Mouse (Mus musculus): ENCODE results near the gene Ccna1.
A peak's percentile ranks its signal among the peaks of the same experiment; 100 is the strongest.

Ccna1 gene

DNA sequence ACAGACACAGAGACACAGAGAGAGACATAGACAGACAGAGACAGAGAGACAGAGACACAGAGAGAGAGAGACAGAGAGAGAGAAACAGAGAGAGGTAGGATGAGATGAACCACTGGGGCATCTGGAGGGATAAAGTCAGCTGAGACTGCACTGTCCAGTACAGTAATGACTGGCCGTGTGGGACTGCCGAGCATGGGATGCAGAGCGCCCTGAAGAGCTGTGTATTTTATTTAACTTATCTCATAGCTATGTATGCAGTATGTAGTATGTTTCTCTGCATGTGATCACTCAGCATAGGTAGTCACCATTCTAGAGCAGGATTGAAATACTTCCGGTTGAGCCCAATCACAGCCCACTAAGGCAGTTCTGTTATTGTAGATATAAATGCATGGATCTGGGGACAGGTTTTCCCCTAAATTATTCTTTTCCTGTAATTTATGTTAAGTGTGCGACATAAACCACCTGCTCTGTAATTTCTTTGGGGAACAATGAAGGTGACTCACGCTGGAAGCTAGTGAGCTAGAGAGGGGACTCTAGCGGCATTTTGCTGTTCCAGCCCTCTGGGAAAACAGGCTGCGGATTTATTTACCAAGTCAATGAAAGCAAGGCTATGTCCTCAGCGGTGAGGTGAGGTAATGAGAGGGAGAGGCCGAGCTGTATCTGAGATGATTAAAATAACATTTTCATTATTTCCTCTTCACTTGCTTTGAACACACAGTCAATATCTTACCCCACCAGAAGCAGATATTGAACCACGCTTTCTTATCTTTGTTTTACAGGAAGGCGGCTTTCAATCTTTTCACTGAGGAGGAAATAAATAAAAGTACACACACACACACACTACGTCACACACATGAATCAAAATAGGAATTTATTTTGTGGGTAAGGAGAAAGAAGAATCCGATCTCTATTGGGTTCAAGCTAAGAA, 10.7 kb upstream of the Ccna1 start:
- no peak for DNase-seq

DNA sequence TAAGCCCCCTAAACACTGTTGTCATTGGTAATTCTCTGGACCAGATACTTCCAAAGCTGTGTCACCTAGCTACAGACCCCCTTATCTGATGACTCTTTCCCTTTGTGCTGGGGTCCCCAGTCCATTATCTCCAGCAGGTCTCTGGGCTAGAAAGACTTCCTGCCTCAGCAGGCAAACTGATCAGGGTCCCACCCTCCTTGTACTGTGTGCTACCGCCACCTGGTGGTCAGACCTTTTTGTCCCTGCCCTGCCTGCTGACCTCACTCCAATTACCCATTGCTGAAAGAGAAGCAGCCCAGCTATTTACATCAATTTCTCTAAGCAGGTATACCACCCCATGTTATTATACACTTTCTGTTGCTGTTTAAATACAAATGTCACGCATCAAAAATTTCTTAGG, 9.1 kb upstream of the Ccna1 start:
- peak; percentile 77 for DNase-seq

DNA sequence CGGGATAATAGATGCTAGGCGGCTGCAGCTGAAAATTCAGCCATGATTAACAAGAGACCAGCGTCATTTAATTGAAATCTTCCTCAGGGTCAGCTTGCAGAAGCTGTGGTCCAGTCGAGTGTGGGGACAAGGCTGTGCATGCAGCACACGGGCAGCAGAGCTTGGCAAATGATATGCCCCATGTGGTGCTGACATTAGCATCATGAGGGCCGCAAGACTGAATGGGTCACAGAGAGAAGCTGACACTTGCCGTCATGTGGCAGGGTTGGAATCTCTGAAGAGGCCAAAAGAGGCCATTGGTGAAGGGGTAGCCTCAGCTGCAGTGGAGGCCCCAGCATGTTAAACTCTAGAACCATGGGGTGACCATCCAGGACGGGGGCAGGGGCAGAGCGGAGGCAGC, 7.4 kb upstream of the Ccna1 start:
- no peak for DNase-seq

DNA sequence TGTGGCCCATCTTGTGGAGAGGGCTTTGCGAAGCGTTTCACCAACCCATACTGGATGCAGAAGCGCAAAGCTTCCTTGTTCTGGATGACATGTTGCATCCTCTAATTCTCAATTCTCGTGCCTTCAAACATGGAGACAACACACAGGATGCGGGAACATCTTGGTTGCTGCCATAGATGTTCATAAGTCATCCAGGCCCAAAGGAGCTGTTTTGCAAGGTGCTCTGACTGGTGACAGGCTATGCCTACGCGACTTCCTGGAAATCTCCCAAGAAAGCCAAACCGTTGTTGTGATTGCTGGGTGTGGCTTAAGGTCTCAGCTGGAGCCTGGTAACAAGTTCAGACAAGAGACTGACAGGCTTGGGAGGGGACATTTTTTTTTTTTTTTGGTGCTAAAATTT, 1.1 kb upstream of the Ccna1 start:
- DNase-seq: no peak

DNA sequence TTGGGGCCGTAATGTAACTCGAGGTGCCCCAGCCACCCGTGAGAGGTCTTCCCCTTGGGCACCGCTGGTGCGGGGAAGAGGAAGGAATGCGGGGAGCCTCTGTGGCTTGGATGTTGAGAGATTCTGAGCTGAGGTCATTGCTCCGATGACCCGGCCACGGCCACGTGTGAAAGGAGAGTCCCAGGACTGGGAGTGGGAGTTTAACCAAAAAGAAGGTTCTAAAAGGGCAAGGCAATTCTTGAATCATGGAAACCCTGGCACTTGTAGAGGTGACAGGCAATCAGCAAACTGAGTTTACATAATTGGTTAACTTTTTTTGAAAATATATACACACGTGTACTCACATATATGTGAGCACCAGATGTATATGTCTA, 433 bp upstream of the Ccna1 start:
- no peak for DNase-seq

DNA sequence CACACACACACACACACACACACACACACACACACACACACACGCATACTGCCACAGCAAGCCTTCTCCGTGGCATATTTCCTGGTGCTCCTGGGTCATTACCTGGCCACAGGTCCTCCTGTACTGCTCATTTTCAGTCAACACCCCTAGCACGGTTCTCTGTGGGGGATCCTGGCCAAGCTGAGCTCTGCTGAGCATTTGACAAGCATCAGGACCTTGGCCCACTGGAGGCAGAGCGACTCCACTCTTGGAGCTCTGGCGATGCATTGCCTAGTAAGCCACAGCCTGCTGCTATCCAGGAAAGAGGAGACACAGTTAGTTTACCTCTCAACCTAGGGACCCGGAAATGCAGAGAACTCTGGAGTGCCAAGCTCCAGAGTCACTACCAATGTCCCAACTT, 1.1 kb downstream of the Ccna1 start:
- DNase-seq: no peak

DNA sequence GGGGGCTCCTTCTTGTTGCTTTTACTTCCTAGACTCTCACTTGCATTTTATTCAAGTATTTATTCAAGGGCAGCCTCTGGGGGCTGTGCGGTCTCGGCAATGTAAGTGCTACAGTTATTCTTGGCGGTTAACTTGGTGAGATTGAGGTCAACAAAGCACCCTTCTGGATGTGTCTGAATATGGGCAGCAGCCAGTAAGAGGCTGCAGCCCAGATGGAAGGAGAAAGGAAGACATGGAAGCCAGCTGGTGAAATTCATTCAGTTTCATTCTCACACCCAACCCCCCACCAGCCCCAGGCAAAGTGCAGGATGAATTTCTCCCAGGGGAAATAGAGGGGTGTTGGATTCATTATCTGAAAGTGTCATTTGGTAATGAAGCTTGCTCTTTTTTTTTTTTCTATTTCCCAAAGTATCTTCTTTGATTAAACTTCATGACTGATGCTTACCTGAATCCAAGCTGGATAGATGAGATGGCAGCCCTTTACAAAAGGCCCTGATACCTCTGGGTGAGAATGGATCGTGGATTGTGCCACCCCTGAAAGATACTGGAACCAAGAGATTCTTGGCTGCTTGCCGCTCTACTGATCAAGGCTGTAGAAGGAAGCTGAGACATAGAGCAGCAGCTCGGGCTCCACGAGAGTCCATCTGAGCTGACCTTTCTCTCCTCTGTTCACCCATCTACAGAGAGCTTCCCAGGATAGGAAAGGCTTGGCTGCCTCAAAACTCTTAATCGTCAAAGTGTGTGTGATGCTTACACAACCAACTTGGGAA, 10.5 kb downstream of the Ccna1 start:
- peak; percentile 18 for DNase-seq

DNA sequence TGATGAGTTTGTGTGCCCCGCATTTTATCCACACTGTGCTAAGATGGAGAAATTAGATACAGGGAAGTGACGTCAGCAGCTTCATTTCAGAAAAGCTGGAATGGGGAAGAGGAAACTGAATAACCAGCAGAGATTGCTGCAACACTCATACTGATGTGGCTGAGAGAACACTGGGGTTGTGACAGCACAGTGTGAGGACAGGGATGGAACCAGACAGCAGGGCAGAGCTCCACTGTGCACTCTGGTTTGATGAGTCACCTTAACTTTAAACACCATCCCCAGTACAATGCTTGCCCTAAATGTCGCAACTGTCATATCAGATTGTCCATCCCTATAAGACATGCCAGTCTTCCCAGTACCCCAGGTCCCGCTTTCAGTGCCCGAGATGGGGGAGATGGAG, 17.7 kb downstream of the Ccna1 start:
- no peak for DNase-seq

DNA sequence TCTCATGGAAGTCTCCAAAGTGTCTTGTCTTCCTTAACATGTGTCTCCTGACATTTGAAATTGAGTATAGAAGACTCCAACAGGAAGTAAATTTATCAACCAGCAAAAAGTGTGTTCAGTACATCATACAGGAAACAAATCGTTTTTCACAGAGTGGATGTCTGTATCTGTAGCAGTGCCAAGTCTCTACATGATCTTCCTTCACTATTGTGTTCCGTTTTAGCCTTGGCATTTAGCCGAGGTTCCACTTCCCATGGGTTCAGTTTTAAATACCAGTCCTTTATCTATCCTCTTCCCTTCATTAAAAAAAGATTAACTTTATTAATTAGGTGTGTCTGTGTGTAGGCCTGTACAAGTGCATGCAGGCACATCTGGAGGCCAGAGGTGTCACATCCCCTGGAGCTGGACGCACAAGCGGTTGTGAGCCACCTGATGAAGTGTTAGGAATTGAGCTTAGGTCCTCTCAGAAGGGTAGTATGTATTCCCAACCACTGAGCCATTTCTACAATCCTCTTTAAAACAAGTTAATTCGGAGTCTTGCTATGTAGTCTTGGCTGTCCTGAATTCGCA, 27.9 kb downstream of the Ccna1 start:
- DNase-seq: peak; percentile 52

DNA sequence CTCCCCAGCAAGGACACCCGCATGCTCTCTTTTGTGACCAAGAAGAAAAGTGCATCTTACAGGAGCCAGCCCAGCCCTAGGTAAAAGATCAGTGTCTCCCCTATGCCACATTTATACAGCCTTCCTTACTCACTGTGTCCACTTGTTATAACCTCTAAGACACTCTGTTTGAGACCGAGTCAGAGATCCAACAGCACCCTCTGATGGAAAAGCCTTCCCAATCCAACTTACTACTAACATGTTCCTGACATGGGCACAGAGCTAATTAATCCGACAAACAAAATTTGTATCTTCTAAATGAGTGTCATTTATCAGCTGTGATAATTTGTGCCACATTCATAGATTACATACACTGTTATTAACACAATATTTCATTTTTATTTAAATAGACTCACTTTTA, 29.8 kb downstream of the Ccna1 start:
- DNase-seq: no peak

DNA sequence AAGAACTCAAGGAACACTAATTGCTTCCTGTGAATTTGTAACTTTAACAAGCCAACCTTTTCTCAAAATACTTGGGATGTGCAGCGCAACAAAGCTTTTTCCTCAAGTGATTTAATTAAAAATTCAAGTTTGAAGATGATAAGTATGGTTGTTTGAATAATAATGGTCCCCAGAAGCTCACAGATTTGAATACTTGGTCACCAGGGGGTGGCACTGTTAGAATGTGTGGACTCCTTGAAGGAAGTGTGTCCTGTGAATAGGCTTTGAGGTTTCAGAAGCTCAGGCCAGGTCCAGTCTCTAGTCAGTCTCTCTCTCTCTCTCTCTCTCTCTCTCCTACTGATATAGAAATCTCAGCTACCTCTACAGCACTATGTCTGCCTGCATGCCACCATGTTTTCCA, 32.0 kb downstream of the Ccna1 start:
- no peak for DNase-seq

DNA sequence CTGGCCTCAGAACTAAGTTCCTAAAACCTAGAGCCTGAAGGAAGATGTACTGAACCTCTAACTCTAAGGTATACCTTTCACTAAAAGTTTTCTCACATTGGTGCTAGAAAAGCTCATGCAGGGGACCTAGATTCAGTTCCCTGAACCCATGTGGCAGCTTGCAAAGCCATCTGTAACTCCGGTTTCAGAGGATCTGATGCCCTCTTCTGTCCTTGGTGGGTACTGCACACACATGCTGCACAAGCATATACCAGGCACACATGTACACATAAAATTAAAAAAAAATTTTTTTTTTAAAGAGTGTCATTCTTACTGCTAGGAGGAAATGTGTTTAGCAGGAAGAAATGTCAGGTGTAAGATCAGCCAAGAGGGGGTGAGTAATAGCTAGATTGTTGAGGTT, 33.1 kb downstream of the Ccna1 start:
- no peak for DNase-seq

DNA sequence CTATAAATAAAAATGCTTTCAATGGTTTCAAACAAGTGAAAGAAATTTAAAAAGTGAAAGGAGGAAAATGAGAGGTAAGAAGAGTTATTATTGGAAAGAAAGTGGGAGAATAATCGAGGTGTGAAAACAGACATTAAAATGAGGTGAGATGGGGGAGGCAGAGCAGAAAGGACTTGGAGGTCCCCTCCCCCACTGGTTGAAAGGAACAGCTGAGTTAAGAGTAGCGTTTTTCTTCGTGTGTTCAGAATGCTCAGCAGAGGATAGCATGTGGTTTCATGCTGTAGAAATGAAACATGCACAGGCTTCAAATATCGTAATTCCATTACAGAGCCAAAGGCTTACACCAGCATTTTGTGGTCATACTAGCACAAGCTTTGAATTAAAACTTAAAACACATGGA, 42.8 kb downstream of the Ccna1 start:
- DNase-seq: no peak

DNA sequence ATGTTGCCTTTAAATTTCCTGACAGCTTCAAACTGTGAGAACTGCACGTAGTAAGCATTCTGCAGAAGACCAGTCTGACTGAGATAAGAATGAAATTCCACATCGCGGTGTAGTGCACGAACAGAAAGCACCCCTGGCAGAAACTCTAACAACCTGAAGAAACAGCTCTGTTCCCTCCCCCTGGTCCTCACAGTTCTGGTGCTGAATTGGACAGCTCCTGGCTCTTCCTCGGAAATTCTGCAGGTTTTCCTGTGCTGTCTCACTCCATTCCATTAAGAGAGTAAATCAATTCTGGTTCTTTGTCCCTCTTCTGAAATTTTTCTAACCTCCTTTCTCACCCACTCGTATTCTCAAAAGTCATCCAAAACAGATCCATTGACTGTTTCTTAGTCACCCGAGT, 43.6 kb downstream of the Ccna1 start:
- no peak for DNase-seq

DNA sequence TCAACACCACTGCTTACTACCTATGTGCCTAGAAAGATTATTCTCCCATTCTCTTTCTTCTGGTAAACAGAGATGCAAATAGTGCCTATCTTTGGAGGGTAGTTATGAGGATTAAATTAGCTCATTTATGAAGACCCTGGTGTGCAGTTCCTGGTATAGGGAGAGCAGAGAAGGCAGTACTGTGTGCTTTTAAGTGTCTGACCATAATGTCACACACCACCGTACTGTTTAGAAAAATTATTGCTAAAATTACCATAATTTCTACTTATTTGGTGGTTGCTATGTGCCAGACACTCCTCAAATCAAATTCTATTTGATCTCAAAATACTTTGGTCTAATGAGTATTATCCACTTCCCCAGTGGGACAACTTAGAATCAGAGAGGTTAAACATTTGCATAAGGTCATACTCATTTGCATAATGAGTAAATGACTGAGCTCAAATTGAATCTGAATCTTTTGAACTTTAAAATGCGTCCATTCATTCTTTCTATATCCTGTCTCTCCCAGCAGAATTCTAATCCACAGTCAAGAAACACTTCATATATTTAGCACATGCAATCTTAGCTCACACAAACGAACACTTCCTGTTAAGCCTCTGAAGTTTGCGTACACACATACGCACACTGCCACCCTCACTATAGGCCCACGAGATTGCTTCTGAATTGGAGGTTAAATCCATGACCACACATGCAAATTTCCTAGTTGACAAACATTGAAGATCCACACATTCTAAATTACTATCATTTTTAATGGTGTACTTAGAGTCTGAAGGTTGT, 46.1 kb downstream of the Ccna1 start:
- no peak for DNase-seq

DNA sequence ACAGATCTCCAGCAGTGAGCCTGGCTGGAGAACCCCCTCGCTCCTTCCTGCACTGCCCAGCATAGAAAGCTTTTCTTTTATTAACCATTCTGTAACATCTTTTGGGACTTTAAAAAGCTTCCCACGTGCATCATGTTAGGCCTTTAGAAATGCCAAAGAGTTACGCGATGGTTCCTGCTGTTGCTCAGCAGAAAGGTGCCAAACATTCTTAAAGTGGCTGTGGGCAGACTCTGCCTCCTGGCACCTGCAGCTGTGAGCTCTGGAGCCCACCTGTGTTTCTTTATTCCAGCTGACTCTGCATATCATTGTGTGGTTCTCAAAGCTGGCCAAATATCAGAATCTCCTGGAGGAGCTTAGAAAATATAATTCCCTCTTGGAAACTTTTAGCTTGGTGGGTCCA, 51.3 kb downstream of the Ccna1 start:
- DNase-seq: no peak

DNA sequence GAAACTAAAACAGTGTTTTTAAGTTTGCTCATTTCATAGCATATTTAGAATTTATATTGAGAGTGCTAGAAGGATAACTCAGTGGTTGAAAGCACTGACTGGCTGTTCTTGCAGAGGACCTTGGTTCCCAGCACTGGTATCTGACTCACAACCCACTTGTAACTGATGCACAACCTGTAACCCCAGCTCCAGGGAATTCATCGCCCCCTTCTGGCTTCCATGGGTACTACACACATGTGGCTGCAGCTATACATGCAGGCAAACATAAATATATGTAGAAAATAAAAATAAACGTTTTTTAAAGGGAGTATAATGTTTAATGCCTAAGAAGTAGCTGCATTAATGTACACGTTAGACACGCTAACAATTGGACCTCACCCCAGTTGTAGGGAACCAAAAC, 53.6 kb downstream of the Ccna1 start:
- DNase-seq: no peak
